Mouse (Mus musculus) intestine, embryonic 16.5 days (tissue): ENCODE data around the gene Rai1. TPM values are rescaled to one million over a fixed set of nuclear protein-coding genes. Genes with fewer than 3 reads are reported as not detected.
A peak's percentile ranks its signal among the peaks of the same experiment; 100 is the strongest.

ENCODE experiments used
- ATAC-seq: fragments of 200-750 bp; cut with Nextera tagmentation; 2 replicates; pipeline ENCODE4 v1.8.0; 2017; ENCODE audit warnings: moderate TSS enrichment, moderate library complexity
- H3K27ac ChIP-seq: fragments of 300-500 bp; sonication (generic); 2 replicates; pipeline ENCODE4 v1.5.1; 2014; ENCODE audit warnings: mild to moderate bottlenecking, low read length
- H3K27me3 ChIP-seq: fragments of 300-500 bp; sonication (generic); replicated peaks from 2 replicates; pipeline ENCODE4 v1.6.1; 2014; ENCODE audit warnings: low read length, control low read depth, mixed read lengths; ENCODE audit not compliant: control insufficient read depth, insufficient read depth
- H3K36me3 ChIP-seq: fragments of 300-500 bp; sonication (generic); 2 replicates; pipeline ENCODE4 v1.6.1; 2014; ENCODE audit warnings: low read length, control low read depth; ENCODE audit not compliant: control insufficient read depth, insufficient read depth
- H3K4me1 ChIP-seq: fragments of 300-500 bp; sonication (generic); 2 replicates; pipeline ENCODE4 v1.6.1; 2014; ENCODE audit warnings: low read length, control low read depth, mixed read lengths; ENCODE audit not compliant: control insufficient read depth, insufficient read depth
- H3K4me2 ChIP-seq: fragments of 300-500 bp; sonication (generic); 2 replicates; pipeline ENCODE4 v1.6.1; 2014; ENCODE audit warnings: low read depth, low read length, control low read depth
- H3K4me3 ChIP-seq: fragments of 300-500 bp; sonication (generic); 2 replicates; pipeline ENCODE4 v1.5.1; 2014; ENCODE audit warnings: mild to moderate bottlenecking, low read length
- H3K9ac ChIP-seq: fragments of 300-500 bp; sonication (generic); 2 replicates; pipeline ENCODE4 v1.6.1; 2014; ENCODE audit warnings: low read depth, low read length
- H3K9me3 ChIP-seq: fragments of 300-500 bp; sonication (generic); 2 replicates; pipeline ENCODE4 v1.6.1; 2016; ENCODE audit warnings: low read length, control low read depth; ENCODE audit not compliant: control insufficient read depth
- WGBS: fragments of 180-500 bp; shearing (Covaris S2); extraction: QIAGEN DNeasy Blood & Tissue Kit; methylation state at CpG from one replicate; pipeline ENCODE4 v1.1.7; 2014; 5-methylcytosine and 5-hydroxymethylcytosine counted together
- polyA plus RNA-seq: library from polyadenylated mRNA; unstranded; fragments of >200 nt; fragmentation: Nextera tagmentation; extraction: Ambion mirVana; gene quantifications from 2 replicates; pipeline ENCODE4 v1.2.1, GENCODE M21; 2015

Rai1 gene
- polyA plus RNA-seq, 1 experiment from 2014 or later: 12.4 TPM

GRCm38 (mm10) chr11:60200384-60200783 is 95.6 kb downstream of the Rai1 start:
- no peak for ATAC-seq
- Histone ChIP-seq H3K4me3 (no peak overlapping the region), H3K4me2 (no peak overlapping the region), H3K27me3 (no peaks in the 10 kb centered on the region), H3K9ac (0 out of 2 replicates have a peak overlapping the region, but pooled peaks have one; percentile 8), H3K27ac (peak overlapping the region; percentile 17; the same call in 1 of the 2 replicates), H3K9me3 (no peaks in the 10 kb centered on the region), H3K4me1 (peaks cover 12% of the 10 kb centered on the region), H3K36me3 (peaks cover 52% of the 10 kb centered on the region)
- 83% methylated on average over 11 of the region's 11 CpGs for WGBS

- H3K4me3 ChIP-seq: no peak overlapping the region
- peak overlapping the region; percentile 16; the same call in 1 of the 2 replicates for H3K27ac ChIP-seq
- no peak for ATAC-seq
- H3K36me3 ChIP-seq: peaks cover 61% of the 10 kb centered on the region
- H3K9ac ChIP-seq: no peak overlapping the region
- no peaks in the 10 kb centered on the region for H3K9me3 ChIP-seq
- 88% methylated on average over 26 of the region's 26 CpGs for WGBS
- H3K4me1 ChIP-seq: peaks cover 19% of the 10 kb centered on the region
- H3K27me3 ChIP-seq: no peaks in the 10 kb centered on the region
- H3K4me2 ChIP-seq: no peak overlapping the region
These were observed 98.2 kb downstream of the Rai1 start for GRCm38 (mm10) chr11:60202710-60203638.

DNA sequence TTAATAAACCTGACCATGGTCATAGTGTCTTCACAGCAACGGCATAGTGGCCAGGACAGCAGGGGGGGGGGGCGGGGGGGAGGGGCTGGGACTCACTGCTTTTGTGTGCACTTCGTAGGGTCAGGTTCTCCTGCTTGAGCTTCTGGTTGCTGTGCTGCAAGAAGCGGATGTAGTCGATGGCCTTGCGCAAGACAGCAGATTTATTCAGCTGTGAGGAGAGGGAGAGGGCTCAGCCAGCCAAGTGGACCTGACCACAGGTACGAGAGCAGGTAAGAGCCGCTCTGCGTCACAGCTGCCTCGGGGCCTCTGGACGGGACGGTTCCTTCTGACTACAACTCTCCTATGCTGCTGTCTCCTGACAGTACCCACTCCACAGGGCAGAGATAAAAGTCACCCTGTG is 100.2 kb downstream of the Rai1 start:
- Histone ChIP-seq H3K36me3 (peaks cover 53% of the 10 kb centered on the region), H3K27ac (no peak overlapping the region), H3K27me3 (no peaks in the 10 kb centered on the region), H3K4me3 (no peak overlapping the region), H3K9me3 (no peaks in the 10 kb centered on the region), H3K4me2 (no peak overlapping the region), H3K4me1 (peaks cover 40% of the 10 kb centered on the region), H3K9ac (no peak overlapping the region)
- WGBS: 83% methylated on average over 12 of the region's 12 CpGs
- ATAC-seq: no peak

DNA sequence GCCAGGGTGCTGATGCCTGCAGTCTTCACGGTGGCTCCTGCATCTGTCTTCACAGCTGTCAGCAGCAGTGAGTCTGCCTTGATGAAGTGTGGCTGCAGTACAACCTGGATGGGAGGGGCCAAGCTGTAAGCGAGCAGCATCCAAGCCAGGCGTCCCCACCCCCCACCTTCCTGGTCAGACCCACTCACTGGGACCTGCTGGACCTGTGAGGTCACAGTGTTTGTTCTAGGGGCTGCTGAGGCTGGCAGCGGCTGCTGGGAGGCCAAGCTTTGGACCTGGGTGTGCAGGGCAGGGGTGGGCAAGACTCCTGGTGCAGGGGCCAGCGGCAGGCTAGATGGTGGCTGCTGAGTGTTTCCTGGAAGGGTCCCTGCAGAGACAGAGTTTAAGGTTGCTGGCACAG is 101.4 kb downstream of the Rai1 start:
- no peak for ATAC-seq
- Histone ChIP-seq H3K9me3 (no peaks in the 10 kb centered on the region), H3K36me3 (peaks cover 48% of the 10 kb centered on the region), H3K4me3 (no peak overlapping the region), H3K27ac (no peak overlapping the region), H3K4me1 (peaks cover 48% of the 10 kb centered on the region), H3K4me2 (no peak overlapping the region), H3K27me3 (no peaks in the 10 kb centered on the region), H3K9ac (0 out of 2 replicates have a peak overlapping the region, but pooled peaks have one; percentile 72)
- 39% methylated on average over 5 of the region's 5 CpGs for whole genome bisulfite sequencing

- Histone ChIP-seq H3K4me2 (peak overlapping the region; percentile 78), H3K36me3 (peaks cover 31% of the 10 kb centered on the region), H3K27ac (peak overlapping the region; percentile 85), H3K4me1 (peaks cover 64% of the 10 kb centered on the region), H3K27me3 (no peaks in the 10 kb centered on the region), H3K9ac (peak overlapping the region; percentile 72), H3K4me3 (peak overlapping the region; percentile 58), H3K9me3 (no peaks in the 10 kb centered on the region)
- WGBS: 42% methylated on average over 6 of the region's 6 CpGs
- no peak for ATAC-seq
These were observed 103.4 kb downstream of the Rai1 start for GRCm38 (mm10) chr11:60208201-60208600.

- H3K9me3 ChIP-seq: no peaks in the 10 kb centered on the region
- no peak for ATAC-seq
- 29% methylated on average over 4 of the region's 4 CpGs for WGBS
These were observed 103.9 kb downstream of the Rai1 start for GRCm38 (mm10) chr11:60208712-60209111.

GRCm38 (mm10) chr11:60209217-60209932 is 104.6 kb downstream of the Rai1 start:
- ATAC-seq: peak; percentile 27
- peak overlapping the region; percentile 85 for H3K27ac ChIP-seq
- H3K4me3 ChIP-seq: peak overlapping the region; percentile 58
- WGBS: 29% methylated on average over 7 of the region's 7 CpGs
- peaks cover 64% of the 10 kb centered on the region for H3K4me1 ChIP-seq
- no peaks in the 10 kb centered on the region for H3K9me3 ChIP-seq
- no peaks in the 10 kb centered on the region for H3K27me3 ChIP-seq
- H3K9ac ChIP-seq: peak overlapping the region; percentile 72
- peak overlapping the region; percentile 78 for H3K4me2 ChIP-seq
- peaks cover 20% of the 10 kb centered on the region; the same call in 1 of the 2 replicates for H3K36me3 ChIP-seq

More at GRCm38 (mm10) chr11:60208712-60209111, 103.9 kb downstream of the Rai1 start:
- Histone ChIP-seq H3K9ac (peak overlapping the region; percentile 72), H3K4me1 (peaks cover 64% of the 10 kb centered on the region), H3K27me3 (no peaks in the 10 kb centered on the region), H3K36me3 (peaks cover 26% of the 10 kb centered on the region), H3K27ac (peak overlapping the region; percentile 85), H3K4me3 (peak overlapping the region; percentile 58), H3K4me2 (peak overlapping the region; percentile 78)

DNA sequence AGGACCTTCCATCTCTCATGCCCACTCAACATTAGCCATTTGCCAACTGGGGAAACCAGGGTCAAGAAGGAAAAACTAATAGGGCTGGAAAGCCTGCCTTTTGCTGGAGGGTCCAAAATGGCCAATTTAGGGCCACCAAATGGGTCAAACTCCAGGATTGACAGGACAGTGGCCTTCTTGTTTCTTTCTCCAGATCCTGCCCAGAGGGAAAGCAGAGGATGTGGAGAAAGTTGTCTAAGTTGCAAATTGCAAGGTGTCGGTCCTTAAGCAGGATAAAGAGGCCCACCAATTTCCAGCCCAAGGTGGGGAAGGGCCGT is 105.1 kb downstream of the Rai1 start:
- Histone ChIP-seq H3K27me3 (no peaks in the 10 kb centered on the region), H3K4me2 (peak overlapping the region; percentile 78), H3K36me3 (0 out of 2 replicates have a peak, but pooled peaks cover 16% of the 10 kb centered on the region), H3K27ac (peak overlapping the region; percentile 85), H3K9ac (peak overlapping the region; percentile 72), H3K9me3 (no peaks in the 10 kb centered on the region), H3K4me3 (peak overlapping the region; percentile 58), H3K4me1 (peaks cover 64% of the 10 kb centered on the region)
- WGBS: 0% methylated on average over 2 of the region's 2 CpGs
- ATAC-seq: no peak

DNA sequence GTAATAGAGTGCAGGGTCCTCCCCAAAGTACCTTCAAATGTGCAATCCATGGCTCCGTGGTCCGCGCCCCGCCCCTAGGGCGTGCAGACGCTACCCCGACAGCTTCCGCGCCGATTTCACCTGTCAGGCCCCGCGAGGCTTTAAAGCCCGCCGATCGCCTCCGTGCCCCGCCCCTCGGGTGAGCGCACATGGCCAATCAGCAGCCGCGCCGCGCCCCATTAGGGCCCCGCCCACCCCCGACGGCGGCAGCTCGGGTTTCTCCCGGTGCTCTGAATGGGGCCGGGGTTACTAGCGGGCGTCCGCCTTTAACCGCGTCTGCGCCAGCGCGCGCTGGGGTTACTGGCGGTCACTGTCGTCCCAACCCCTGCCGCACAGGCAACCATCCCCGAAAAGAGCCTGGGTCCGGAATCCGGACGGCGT is 105.5 kb downstream of the Rai1 start:
- Histone ChIP-seq H3K4me1 (peaks cover 64% of the 10 kb centered on the region), H3K9me3 (no peaks in the 10 kb centered on the region), H3K27me3 (no peaks in the 10 kb centered on the region), H3K36me3 (0 out of 2 replicates have a peak, but pooled peaks cover 13% of the 10 kb centered on the region), H3K9ac (peak overlapping the region; percentile 72), H3K27ac (peak overlapping the region; percentile 85), H3K4me3 (peak overlapping the region; percentile 58), H3K4me2 (peak overlapping the region; percentile 78)
- 1% methylated on average over 46 of the region's 47 CpGs for WGBS
- ATAC-seq: peak; percentile 93
